Mouse (Mus musculus): ENCODE data around the gene Rhbdl3.
A peak's percentile ranks its signal among the peaks of the same experiment; 100 is the strongest.

The Rhbdl3 gene

GRCm38 (mm10) chr11:80300551-80301315 lies at the start of gene Rhbdl3:
Rhbdl3 (plus strand) TSS chr11:80300912.
- peak; percentile 55 for DNase-seq (ENCODE audit: low spot score)

- no peak for DNase-seq (ENCODE audit: low spot score)
These were observed 36.6 kb upstream of the Rhbdl3 start for GRCm38 (mm10) chr11:80264137-80264536.

GRCm38 (mm10) chr11:80271096-80271495 lies 29.6 kb upstream of the Rhbdl3 start:
- no peak for DNase-seq (ENCODE audit: low spot score)

- DNase-seq (ENCODE audit: low spot score) = no peak
These were observed 25.7 kb upstream of the Rhbdl3 start for GRCm38 (mm10) chr11:80275011-80275410.

- DNase-seq (ENCODE audit: low spot score) = no peak
These were observed 22.7 kb upstream of the Rhbdl3 start for GRCm38 (mm10) chr11:80278054-80278453.

- no peak for DNase-seq (ENCODE audit: low spot score)
These were observed 16.9 kb upstream of the Rhbdl3 start for GRCm38 (mm10) chr11:80283786-80284185.

GRCm38 (mm10) chr11:80284641-80285040 lies 16.1 kb upstream of the Rhbdl3 start:
- no peak for DNase-seq (ENCODE audit: low spot score)

GRCm38 (mm10) chr11:80287150-80287549 lies 13.6 kb upstream of the Rhbdl3 start:
- DNase-seq (ENCODE audit: low spot score) = peak; percentile 72

GRCm38 (mm10) chr11:80289701-80290445 lies 10.8 kb upstream of the Rhbdl3 start:
- DNase-seq (ENCODE audit: low spot score) = peak; percentile 52

GRCm38 (mm10) chr11:80291004-80291403 lies 9.7 kb upstream of the Rhbdl3 start:
- no peak for DNase-seq (ENCODE audit: low spot score)

GRCm38 (mm10) chr11:80292463-80292862 lies 8.2 kb upstream of the Rhbdl3 start:
- no peak for DNase-seq (ENCODE audit: low spot score)

- DNase-seq (ENCODE audit: low spot score) = no peak
These were observed 5.6 kb upstream of the Rhbdl3 start for GRCm38 (mm10) chr11:80295066-80295465.

- no peak for DNase-seq (ENCODE audit: low spot score)
These were observed 4.9 kb upstream of the Rhbdl3 start for GRCm38 (mm10) chr11:80295785-80296184.

GRCm38 (mm10) chr11:80299513-80300235 lies 1.0 kb upstream of the Rhbdl3 start:
- DNase-seq (ENCODE audit: low spot score) = no peak

- DNase-seq (ENCODE audit: low spot score) = peak; percentile 34
These were observed 769 bp downstream of the Rhbdl3 start for GRCm38 (mm10) chr11:80301316-80302045.

- DNase-seq (ENCODE audit: low spot score) = no peak
These were observed 1.3 kb downstream of the Rhbdl3 start for GRCm38 (mm10) chr11:80302046-80302390.

- DNase-seq (ENCODE audit: low spot score) = peak; percentile 73
These were observed 1.8 kb downstream of the Rhbdl3 start for GRCm38 (mm10) chr11:80302536-80302935.

- no peak for DNase-seq (ENCODE audit: low spot score)
These were observed 3.0 kb downstream of the Rhbdl3 start for GRCm38 (mm10) chr11:80303746-80304145.

GRCm38 (mm10) chr11:80304846-80305245 lies 4.1 kb downstream of the Rhbdl3 start:
- DNase-seq (ENCODE audit: low spot score) = no peak

GRCm38 (mm10) chr11:80308537-80308936 lies 7.8 kb downstream of the Rhbdl3 start:
- DNase-seq (ENCODE audit: low spot score) = no peak

- DNase-seq (ENCODE audit: low spot score) = no peak
These were observed 10.6 kb downstream of the Rhbdl3 start for GRCm38 (mm10) chr11:80311271-80311670.

GRCm38 (mm10) chr11:80312049-80312448 lies 11.3 kb downstream of the Rhbdl3 start:
- DNase-seq (ENCODE audit: low spot score) = no peak

All from urinary bladder, postnatal 14 days (tissue).